ENCODE assay signal across 8 mouse cellular contexts in the genomic region with DNA sequence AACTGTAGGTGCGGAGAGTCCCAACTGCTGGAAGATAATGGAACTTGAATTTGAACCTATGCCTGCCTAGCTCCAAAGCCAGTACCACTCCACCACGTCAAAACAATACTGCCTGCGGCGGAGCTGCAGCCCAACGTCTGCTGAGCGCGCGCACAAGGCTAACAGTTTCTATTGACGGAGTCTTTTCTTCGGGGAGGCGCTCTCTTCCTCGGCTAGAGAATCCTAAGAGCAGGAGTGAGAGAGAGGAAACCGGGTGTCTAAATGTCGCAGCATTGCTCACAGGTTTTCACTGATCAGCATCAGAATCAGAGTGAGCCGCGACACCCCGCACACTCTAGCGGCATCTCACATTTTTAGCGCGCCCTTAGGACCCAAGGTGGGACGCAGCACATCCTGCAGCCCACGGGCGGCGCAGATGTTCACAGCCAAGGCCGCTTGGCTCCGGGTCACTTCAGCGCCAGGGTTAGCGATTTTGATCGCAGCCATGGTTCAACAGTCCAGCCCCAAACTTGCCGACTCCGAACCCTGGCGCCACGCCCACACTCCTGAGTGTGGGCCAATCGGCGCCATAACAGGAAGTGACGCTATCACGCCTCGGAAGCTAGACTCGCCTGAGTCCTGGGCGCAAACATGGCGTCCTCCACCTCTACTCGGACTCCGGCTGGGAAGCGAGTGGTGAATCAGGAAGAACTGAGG. TPM values are rescaled to one million over a fixed set of nuclear protein-coding genes. Genes with fewer than 3 reads are reported as not detected.
DNase-seq lines count a peak whose midpoint lies in the region; ATAC-seq lines count a peak whose summit lies in the region.

Cct6b (minus strand) TSS at position 580 of the 696 bp plus-strand sequence.
Zfp830 (plus strand) TSS at position 604 of the 696 bp plus-strand sequence.

- H3K27me3 ChIP-seq in megakaryocyte, embryonic 14.5 days (replicated peaks): no peaks in the 10 kb centered on the region

- intact Hi-C loops in gastrocnemius, postnatal 14 days (cut with DNase I; ENCODE audit: low total_unique reads): no loop called here

- H3K4me3 ChIP-seq in megakaryocyte, embryonic 14.5 days (replicated peaks): peak within 1 kb of the TSS; percentile 98

- H3K36me3 ChIP-seq in megakaryocyte, embryonic 14.5 days (replicated peaks; ENCODE audit: low read length): peaks cover 29% of the 10 kb centered on the region

- peak; percentile 97 for ATAC-seq in inflammation-experienced regulatory T-cells, adult 6 months

- peaks cover 30% of the 10 kb centered on the region for H3K4me1 ChIP-seq in megakaryocyte, embryonic 14.5 days

- DNase-seq in adrenal gland, adult 2 months: peak; percentile 95
- DNase-seq in embryo, embryonic 11 days: peak; percentile 99
- peak; percentile 92 for DNase-seq in gastrocnemius, postnatal 14 days
- peak; percentile 72 to 91 for DNase-seq in left cerebral cortex, adult 9 months (ENCODE audit: low spot score in 2 of 2)
- peak; percentile 92 to 96 for DNase-seq in right cerebral cortex, adult 2 months (ENCODE audit: low spot score in 2 of 2)
- DNase-seq in urinary bladder, postnatal 25 days (ENCODE audit: low spot score): peak; percentile 95

- peaks cover 7% of the 10 kb centered on the region; the same call in 1 of the 2 replicates for H3K9me3 ChIP-seq in megakaryocyte, embryonic 14.5 days

RNA-seq across cellular contexts. Expression of gene Cct6b, which starts in this region (rescaled TPM):
- total RNA-seq in adrenal gland, adult 2 months (2021): under 1 TPM; 0.46 to 0.83 TPM
- polyA plus RNA-seq in adrenal gland, adult 2 months (2012; rRNA removed): 0.08 TPM in 1 of 2 replicates, not detected in the other
- under 1 TPM; 0.16 to 0.29 TPM for total RNA-seq in gastrocnemius, postnatal 14 days (2021)
- under 1 TPM in 2 of 3 experiments, not detected in 1; 0.32 to 0.42 TPM for polyA plus RNA-seq in inflammation-experienced regulatory T-cells, adult 6 months (2017; shearing (Covaris generic))
- polyA plus RNA-seq in megakaryocyte, embryonic 14.5 days (2012; ENCODE audit: insufficient read depth, low replicate concordance): 0.47 TPM in 1 of 2 replicates, not detected in the other

RNA-seq across cellular contexts. Expression of gene Zfp830, which starts in this region (rescaled TPM):
- 10 to 100 TPM; 18.0 to 21.9 TPM for total RNA-seq in adrenal gland, adult 2 months (2021)
- 1.7 and 3.6 TPM in 2 replicates for polyA plus RNA-seq in adrenal gland, adult 2 months (2012; rRNA removed)
- 10 to 100 TPM; 13.6 to 14.6 TPM for total RNA-seq in gastrocnemius, postnatal 14 days (2021)
- polyA plus RNA-seq in inflammation-experienced regulatory T-cells, adult 6 months (2017; shearing (Covaris generic)): 10 to 100 TPM; 28.4 to 41.9 (median 31.8) TPM
- 3.3 and 16.1 TPM in 2 replicates for polyA plus RNA-seq in megakaryocyte, embryonic 14.5 days (2012; ENCODE audit: insufficient read depth, low replicate concordance)

Comparison
In these comparisons a context has a peak if more than half of its experiments do, and no peak if none do; other contexts are left out.
1. Peak in every context shown above with its lines: DNase-seq, ATAC-seq and H3K4me3 ChIP-seq.